23 mouse cellular contexts compared by ENCODE assay signal in the genomic region with DNA sequence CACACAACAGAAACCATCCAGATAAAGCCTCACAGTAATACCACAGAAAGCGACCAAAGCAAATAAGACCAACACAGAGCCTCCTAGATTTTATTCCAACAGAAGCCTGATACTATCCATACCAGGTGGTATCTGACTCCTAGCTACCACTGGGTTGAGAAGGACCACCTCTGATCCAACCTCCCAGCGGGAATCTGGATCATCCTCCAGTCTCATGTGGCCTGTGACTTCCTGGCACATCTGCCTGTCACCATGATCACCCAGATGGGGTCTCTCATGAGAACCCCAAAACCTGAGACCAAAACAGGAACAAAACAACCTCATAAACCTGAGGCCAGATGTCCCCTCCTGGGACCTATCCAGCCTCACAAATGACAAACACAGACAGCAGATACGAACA. TPM values are rescaled to one million over a fixed set of nuclear protein-coding genes. Genes with fewer than 3 reads are reported as not detected.
DNase-seq lines count a peak whose midpoint lies in the region.
"Had no signal": no experiment of that assay in that cellular context is flagged by ENCODE, and none has a peak within 500 bp of the region (broad histone marks: within the 10 kb centered on the region; RNA-seq: fewer than 3 reads in every experiment).

No protein-coding gene starts in this region.

- WGBS in heart, embryonic 10.5 days, result 74% methylated on average over 3 of the region's 3 CpGs

- DNase-seq in heart, adult 11 months, result peak; percentile 62
- DNase-seq in heart, adult 8-10 months (ENCODE audit: low spot score), result no peak
- peak; percentile 72 for DNase-seq in heart, embryonic 10.5 days (ENCODE audit: low spot score)
- no peak for DNase-seq in heart, postnatal 25 days (ENCODE audit: low spot score)
- DNase-seq: adrenal gland, adult 2 months; adrenal gland, adult 8-10 months; adrenal gland, postnatal 10 days; adrenal gland, postnatal 14 days; adrenal gland, postnatal 25 days; adrenal gland, postnatal 36 days; B cell, adult 2 months; cerebellum, adult 11 months; cerebellum, adult 11-12 months; cerebellum, adult 18-20 months had no signal

- intact Hi-C loops in heart, postnatal 25 days (cut with DNase I), result no loop called here

- no peak overlapping the region for H3K27ac ChIP-seq in heart, embryonic 10.5 days

- no peaks in the 10 kb centered on the region for H3K4me1 ChIP-seq in heart, embryonic 10.5 days

- no peaks in the 10 kb centered on the region for H3K36me3 ChIP-seq in heart, embryonic 10.5 days
- H3K36me3 ChIP-seq: G1E had no signal

- H3K4me3 ChIP-seq in heart, embryonic 10.5 days, result no peak overlapping the region

- no peaks in the 10 kb centered on the region for H3K9me3 ChIP-seq in heart, embryonic 10.5 days

- no peaks in the 10 kb centered on the region for H3K27me3 ChIP-seq in heart, embryonic 10.5 days (ENCODE audit: insufficient read depth, poor library complexity, severe bottlenecking)
- H3K27me3 ChIP-seq: CH12.LX, Patski had no signal

RNA-seq across cellular contexts. Expression of gene Ly6f, which starts 13.6 kb away (rescaled TPM):
- not detected for total RNA-seq in heart, adult 8-10 months (2022)
- not detected in 2 replicates for polyA plus RNA-seq in heart, embryonic 10.5 days (2016; fragmentation: Nextera tagmentation; extraction: Ambion mirVana)
- total RNA-seq in heart, postnatal 25 days (2021), result not detected
- total RNA-seq: adrenal gland, adult 18-20 months; adrenal gland, adult 2 months; adrenal gland, adult 8-10 months; adrenal gland, postnatal 10 days; adrenal gland, postnatal 14 days; adrenal gland, postnatal 25 days; adrenal gland, postnatal 36 days; adrenal gland, postnatal 4 days; CH12.LX; G1E; MEL had no signal
- polyA plus RNA-seq: activated CD4-positive, CD25-positive, alpha-beta regulatory T cell, adult 4 months; adrenal gland, adult 2 months; brain, embryonic 14.5 days; CD4-positive, CD25-positive, alpha-beta regulatory T cell, adult 4 months; G1E had no signal

RNA-seq across cellular contexts. Expression of gene BC025446, which starts 38.5 kb away (rescaled TPM):
- total RNA-seq in heart, adult 8-10 months (2022), result not detected
- polyA plus RNA-seq in heart, embryonic 10.5 days (2016; fragmentation: Nextera tagmentation; extraction: Ambion mirVana), result 0.18 TPM in 1 of 2 replicates, not detected in the other
- total RNA-seq in heart, postnatal 25 days (2021), result not detected
- total RNA-seq: adrenal gland, adult 18-20 months; adrenal gland, postnatal 25 days; adrenal gland, postnatal 36 days; CH12.LX; G1E; MEL had no signal
- polyA plus RNA-seq: activated CD4-positive, CD25-positive, alpha-beta regulatory T cell, adult 4 months; brain, embryonic 14.5 days; CD4-positive, CD25-positive, alpha-beta regulatory T cell, adult 4 months; G1E had no signal

Comparison
In these comparisons a context has a peak if more than half of its experiments do, and no peak if none do; other contexts are left out.
1. DNase-seq: peak in heart, adult 11 months (single experiment) and heart, embryonic 10.5 days (single experiment); none in heart, adult 8-10 months (single experiment) and heart, postnatal 25 days (single experiment).